ENCODE assay signal across 8 mouse cellular contexts in the genomic region with DNA sequence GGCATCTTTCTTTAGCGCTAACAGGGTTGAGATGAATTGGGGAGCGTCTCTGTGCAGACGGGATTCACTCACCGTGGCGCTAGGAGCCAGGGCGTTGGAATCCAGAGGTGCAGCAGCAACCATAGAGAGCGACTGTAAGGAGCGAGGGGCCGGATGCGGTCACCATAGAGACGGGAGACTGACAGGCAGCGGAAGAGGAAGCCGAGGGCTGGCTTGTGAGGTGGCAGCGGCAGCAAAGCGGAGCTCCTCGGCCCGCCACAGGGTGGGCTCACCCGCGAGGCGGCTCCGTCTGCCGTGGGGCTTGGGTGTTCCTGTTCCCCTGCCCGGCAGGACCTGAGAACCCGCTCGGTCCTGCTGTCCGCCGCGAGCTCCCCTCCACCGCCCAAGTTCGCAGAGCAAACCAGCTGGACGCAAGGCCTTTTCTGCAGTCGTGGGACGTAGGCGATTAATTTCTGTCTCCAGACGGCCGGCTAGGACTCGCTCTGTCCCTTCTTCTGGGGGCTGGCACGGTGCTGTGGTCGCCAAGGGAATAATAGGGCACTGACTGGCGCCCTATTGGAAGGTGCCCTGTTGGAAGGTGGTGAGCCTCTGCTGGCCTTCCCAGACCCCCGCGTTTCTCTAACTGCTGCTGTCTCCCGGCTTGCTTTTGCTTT. TPM values are rescaled to one million over a fixed set of nuclear protein-coding genes. Genes with fewer than 3 reads are reported as not detected.
DNase-seq lines count a peak whose midpoint lies in the region; ATAC-seq and TF ChIP-seq lines count a peak whose summit lies in the region.

A gene (plus strand): TSS at position 195 of the 653 bp plus-strand sequence.

- DNase-seq in MN1 (ENCODE audit: low spot score): peak; percentile 86
- DNase-seq in cerebellum, adult 11-12 months: peak; percentile 74
- DNase-seq in heart, postnatal 36 days: peak; percentile 77 to 81
- peak; percentile 82 to 88 for DNase-seq in layer of hippocampus, adult 2 months (ENCODE audit: low spot score in 2 of 2)
- peak; percentile 92 for DNase-seq in lung, postnatal 0 days (ENCODE audit: low spot score)
- peak; percentile 74 for DNase-seq in retina, adult 2 months (ENCODE audit: low read depth, low spot score)
- DNase-seq in thymus, postnatal 25 days: peak; percentile 83

- ATAC-seq in forebrain, embryonic 16.5 days: peak; percentile 96
- peak; percentile 96 for ATAC-seq in lung, postnatal 0 days

- intact Hi-C loops in heart, postnatal 36 days (cut with DNase I): no loop called here

- TF ChIP-seq CTCF in layer of hippocampus, adult 2 months (conservative IDR thresholded peaks at IDR 0.05): 0 out of 2 replicates have a peak, but pooled peaks have one; percentile 13
- no peak; the same call in 1 of the 2 replicates for TF ChIP-seq CTCF in lung, postnatal 0 days (IDR thresholded peaks at IDR 0.05)

- H3K4me3 ChIP-seq in forebrain, embryonic 16.5 days (replicated peaks; ENCODE audit: low read length): peak within 1 kb of the TSS; percentile 73
- peak within 1 kb of the TSS; percentile 76 for H3K4me3 ChIP-seq in layer of hippocampus, adult 2 months
- peak within 1 kb of the TSS; percentile 65 for H3K4me3 ChIP-seq in lung, postnatal 0 days (ENCODE audit: low read depth, low read length)

- peak within 1 kb of the TSS; percentile 72 for H3K4me2 ChIP-seq in forebrain, embryonic 16.5 days (ENCODE audit: low read length)
- peak within 1 kb of the TSS; percentile 84 for H3K4me2 ChIP-seq in lung, postnatal 0 days (replicated peaks; ENCODE audit: low read depth, low read length)

- TF ChIP-seq EP300 in lung, postnatal 0 days (IDR thresholded peaks at IDR 0.05): no peak

- H3K9ac ChIP-seq in forebrain, embryonic 16.5 days (replicated peaks; ENCODE audit: low read depth, low read length): peak within 1 kb of the TSS; percentile 86
- H3K9ac ChIP-seq in lung, postnatal 0 days (replicated peaks; ENCODE audit: low read depth): peak within 1 kb of the TSS; percentile 54

- H3K4me1 ChIP-seq in forebrain, embryonic 16.5 days (replicated peaks; ENCODE audit: control insufficient read depth, insufficient read depth, low read length): peaks cover 24% of the 10 kb centered on the region
- peaks cover 10% of the 10 kb centered on the region; the same call in 1 of the 2 replicates for H3K4me1 ChIP-seq in lung, postnatal 0 days (ENCODE audit: insufficient read depth, low read depth, low read length)

- under 1% methylated on average over 43 of the region's 43 CpGs for WGBS in forebrain, embryonic 16.5 days
- under 1% methylated on average over 30 of the region's 43 CpGs for WGBS in lung, postnatal 0 days

- no peaks in the 10 kb centered on the region for H3K9me3 ChIP-seq in forebrain, embryonic 16.5 days (ENCODE audit: control insufficient read depth, low read length)
- no peaks in the 10 kb centered on the region for H3K9me3 ChIP-seq in lung, postnatal 0 days (ENCODE audit: low read length)

- peaks cover 5% of the 10 kb centered on the region for H3K36me3 ChIP-seq in forebrain, embryonic 16.5 days (ENCODE audit: control insufficient read depth, insufficient read depth)
- peaks cover 8% of the 10 kb centered on the region; the same call in 1 of the 2 replicates for H3K36me3 ChIP-seq in lung, postnatal 0 days (ENCODE audit: insufficient read depth, low read length)

- H3K27ac ChIP-seq in forebrain, embryonic 16.5 days (ENCODE audit: low read length): peak within 1 kb of the TSS; percentile 75
- H3K27ac ChIP-seq in layer of hippocampus, adult 2 months: peak within 1 kb of the TSS; percentile 97
- peak within 1 kb of the TSS; percentile 54 for H3K27ac ChIP-seq in lung, postnatal 0 days (ENCODE audit: low read length)

- no peaks in the 10 kb centered on the region for H3K27me3 ChIP-seq in forebrain, embryonic 16.5 days (replicated peaks; ENCODE audit: control insufficient read depth, insufficient read depth, low read length)
- no peaks in the 10 kb centered on the region for H3K27me3 ChIP-seq in lung, postnatal 0 days (replicated peaks; ENCODE audit: insufficient read depth, low read length)

RNA-seq across cellular contexts. Expression of the gene that starts here (rescaled TPM):
- 20.5 and 20.8 TPM in 2 replicates for polyA plus RNA-seq in forebrain, embryonic 16.5 days (2015; fragmentation: Nextera tagmentation; extraction: Ambion mirVana)
- 10 to 100 TPM; 10.8 to 11.6 TPM for total RNA-seq in heart, postnatal 36 days (2021)
- total RNA-seq in layer of hippocampus, adult 2 months (2021): 10 to 100 TPM; 63.6 to 66.7 TPM
- 18.3 and 22.5 TPM in 2 replicates for polyA plus RNA-seq in lung, postnatal 0 days (2015; fragmentation: Nextera tagmentation; extraction: Ambion mirVana)

Comparison
In these comparisons a context has a peak if more than half of its experiments do, and no peak if none do; other contexts are left out.
1. Peak in every context shown above with its lines: DNase-seq, ATAC-seq, H3K4me3 ChIP-seq and H3K27ac ChIP-seq.
2. RNA of the gene that starts here (total RNA-seq): 63.6 to 66.7 TPM in layer of hippocampus, adult 2 months; 10.8 to 11.6 TPM in heart, postnatal 36 days; every median in the first group is over 4 times any median in the second.